Mouse (Mus musculus) megakaryocyte progenitor cell, adult 5-6 weeks (primary cell): Measurements from ENCODE around the gene Tent5b. TPM values are rescaled to one million over a fixed set of nuclear protein-coding genes. Genes with fewer than 3 reads are reported as not detected.
"Not testable (repeated sequence)": the region's sequence is repeated elsewhere in the genome, so short reads cannot be mapped to it uniquely, and the experiment has no call there.

Source experiments
- ATAC-seq: replicated peaks from 2 replicates; pipeline ENCODE4 v1.8.0; 2016; ENCODE audit warnings: mild to moderate bottlenecking, moderate TSS enrichment, inconsistent platforms; ENCODE audit not compliant: poor library complexity
- total RNA-seq, 2 experiments: library from RNA; stranded (forward) in 1 of 2; stranded (reverse) in 1 of 2; fragments of 157-497, 149-512 nt in 1 of 2; fragments of 200-1000 nt in 1 of 2; gene quantifications; 2 replicates each; pipeline versions ENCODE4 v1.2.3 to v1.2.4; 2015 to 2017

Tent5b gene
- total RNA-seq, 2 experiments from 2014 or later, result not detected

DNA sequence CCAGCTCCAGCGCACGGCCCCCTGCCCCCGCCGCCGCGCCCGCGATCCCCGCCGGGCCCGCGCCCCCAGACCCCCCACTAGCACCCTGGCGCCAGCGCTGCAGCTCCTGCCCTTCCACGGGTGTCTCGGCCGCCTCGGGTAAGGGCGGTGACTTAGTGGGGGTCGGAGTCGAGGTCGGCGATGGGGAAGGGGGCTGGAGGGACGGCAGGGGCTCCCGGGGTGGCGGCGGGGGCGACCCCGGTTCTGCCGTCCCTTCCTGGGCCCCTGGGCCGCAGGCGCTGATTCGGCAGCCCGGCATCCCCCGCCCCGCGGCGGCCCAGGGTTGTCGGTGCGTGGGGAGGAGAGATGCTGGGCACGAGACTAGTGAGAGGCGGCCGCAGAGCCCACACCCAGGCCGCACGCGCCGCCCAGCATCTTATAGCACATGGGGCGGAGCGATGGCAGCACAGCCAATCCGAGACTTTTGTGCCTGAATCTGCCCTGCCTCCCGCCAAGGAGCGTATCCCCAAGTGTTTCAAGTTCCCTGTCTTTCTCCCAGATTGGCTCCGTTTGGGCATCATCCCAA is 18.3 kb downstream of the Tent5b start, which contains the start of gene Trnp1:
Gene Trnp1, minus strand, starts transcription at position 391 of the 565 bp plus-strand sequence.
- peak; percentile 75 for ATAC-seq

- no peak for ATAC-seq
Measured at GRCm38 (mm10) chr4:133501514-133501913, 21.6 kb downstream of the Tent5b start.

DNA sequence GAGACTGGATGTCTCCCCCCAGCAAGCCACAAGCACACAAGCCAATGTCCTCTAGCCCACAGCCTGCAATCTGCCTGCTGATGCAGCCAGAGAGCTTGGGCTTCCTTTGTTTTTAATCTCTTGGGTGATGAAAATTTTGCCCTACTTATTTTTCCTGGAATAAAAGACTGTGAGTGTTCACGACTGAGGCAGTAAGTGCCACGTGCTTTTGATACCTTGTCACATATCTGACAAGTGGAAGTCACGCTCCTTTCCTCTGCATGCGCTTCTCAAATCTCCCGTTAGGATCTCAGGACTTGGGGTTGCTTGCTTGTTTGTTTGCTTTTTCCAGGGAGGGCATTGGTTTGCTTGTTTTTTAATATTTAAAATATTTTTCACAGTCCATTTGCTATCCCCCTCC is 24.4 kb downstream of the Tent5b start:
- ATAC-seq, result no peak

DNA sequence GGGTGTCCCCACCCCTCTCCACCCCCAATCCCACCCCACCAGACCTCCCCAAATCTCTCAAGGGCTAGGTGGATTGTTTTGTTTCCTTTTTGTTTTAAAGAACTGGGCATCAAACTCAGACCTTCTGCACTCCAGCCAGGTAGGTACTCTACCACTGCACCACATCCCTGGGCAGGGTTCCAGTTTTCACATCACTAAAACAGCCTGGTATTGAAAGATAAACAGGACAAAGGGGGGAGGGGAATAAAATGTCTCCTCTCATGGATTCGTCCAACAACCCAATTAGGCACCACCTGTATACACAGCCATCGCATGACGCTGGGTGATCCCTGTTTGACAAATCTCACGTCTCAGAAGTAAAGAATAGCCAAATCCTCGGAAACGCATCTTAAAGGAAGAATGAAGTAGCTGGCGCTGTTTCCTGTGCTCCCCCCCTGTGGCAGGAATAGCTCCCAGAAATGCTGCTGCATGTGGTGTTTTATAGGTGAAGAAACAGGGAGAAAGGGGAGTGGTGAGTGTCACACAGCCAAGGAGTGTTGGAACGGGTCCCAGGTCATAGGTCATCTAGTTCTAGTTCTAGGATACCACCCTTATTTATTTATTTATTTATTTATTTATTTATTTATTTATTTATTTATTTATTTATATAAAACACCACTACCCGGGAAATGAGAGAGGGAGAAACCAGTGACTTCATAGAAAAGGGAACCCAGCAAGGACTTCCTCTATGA is 25.0 kb downstream of the Tent5b start:
- no peak for ATAC-seq

- ATAC-seq, result peak; percentile 43; the same call in 1 of the 2 replicates
Measured at GRCm38 (mm10) chr4:133506573-133506972, 26.6 kb downstream of the Tent5b start.

DNA sequence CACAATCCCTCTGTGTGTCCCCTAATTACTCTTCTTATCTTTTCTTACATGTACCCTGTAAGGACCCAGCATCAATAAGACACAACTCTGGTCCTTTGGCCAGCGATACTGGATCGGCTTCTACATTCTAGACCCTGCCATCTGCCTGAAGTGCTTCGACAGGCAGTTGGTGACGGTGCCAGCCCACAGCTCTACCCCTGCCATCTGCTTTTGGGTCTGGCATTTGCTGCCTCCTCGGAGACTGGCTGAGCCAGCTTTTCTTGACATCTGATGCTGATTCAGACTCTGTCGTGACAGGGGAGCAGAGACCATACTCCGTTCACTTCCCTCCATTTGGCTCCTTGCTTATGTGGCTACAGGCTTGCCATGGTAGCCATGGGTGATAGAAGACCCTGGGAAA is 29.1 kb downstream of the Tent5b start:
- ATAC-seq, result no peak

- ATAC-seq, result no peak
Measured at GRCm38 (mm10) chr4:133511050-133511449, 31.1 kb downstream of the Tent5b start.

- not testable (repeated sequence) for ATAC-seq
Measured at GRCm38 (mm10) chr4:133512511-133512910, 32.6 kb downstream of the Tent5b start.

DNA sequence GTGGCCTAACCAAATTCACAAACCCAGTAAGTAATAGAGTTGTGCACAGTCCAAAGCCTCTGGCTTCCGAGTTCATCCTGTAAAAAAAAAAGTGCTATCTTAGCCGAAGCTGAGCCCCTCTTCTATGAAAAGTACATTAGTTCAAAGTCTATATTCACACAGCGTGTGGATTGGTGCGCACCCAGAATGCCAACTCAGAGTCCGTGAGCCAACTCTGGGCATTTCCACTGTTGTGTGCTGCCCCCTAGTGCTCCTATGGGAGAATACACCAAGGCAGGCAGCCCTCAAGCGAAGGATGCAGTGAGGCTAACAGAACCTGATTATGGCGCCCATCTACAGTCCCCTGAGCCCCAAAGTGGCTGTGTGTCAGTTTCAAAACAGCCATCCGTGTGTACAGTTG is 33.0 kb downstream of the Tent5b start:
- peak; percentile 98 for ATAC-seq

- ATAC-seq, result no peak
Measured at GRCm38 (mm10) chr4:133518601-133519368, 38.9 kb downstream of the Tent5b start, which contains the start of gene Kdf1. Gene Kdf1, plus strand, starts transcription at chr4:133518963.

GRCm38 (mm10) chr4:133519369-133519665 is 39.4 kb downstream of the Tent5b start:
- ATAC-seq, result no peak

DNA sequence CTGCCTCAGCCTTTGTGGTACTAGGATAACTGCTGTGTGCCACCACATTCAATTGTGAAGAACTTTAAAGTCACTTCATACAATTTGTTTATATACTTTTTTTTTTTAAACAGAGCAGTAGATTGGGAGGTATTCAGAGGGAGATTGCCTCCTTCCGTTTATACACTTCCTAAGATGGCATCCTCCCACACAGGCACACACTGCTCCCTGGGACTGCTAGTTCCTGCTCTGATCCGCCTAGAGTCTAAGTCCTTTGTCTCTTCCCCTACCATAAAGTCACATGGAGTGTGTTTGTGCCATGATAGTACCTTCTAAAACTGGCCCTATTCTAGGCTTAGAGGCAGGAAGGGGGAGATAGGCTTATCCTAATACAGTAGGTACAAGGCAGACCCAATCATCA is 41.6 kb downstream of the Tent5b start:
- ATAC-seq, result no peak

DNA sequence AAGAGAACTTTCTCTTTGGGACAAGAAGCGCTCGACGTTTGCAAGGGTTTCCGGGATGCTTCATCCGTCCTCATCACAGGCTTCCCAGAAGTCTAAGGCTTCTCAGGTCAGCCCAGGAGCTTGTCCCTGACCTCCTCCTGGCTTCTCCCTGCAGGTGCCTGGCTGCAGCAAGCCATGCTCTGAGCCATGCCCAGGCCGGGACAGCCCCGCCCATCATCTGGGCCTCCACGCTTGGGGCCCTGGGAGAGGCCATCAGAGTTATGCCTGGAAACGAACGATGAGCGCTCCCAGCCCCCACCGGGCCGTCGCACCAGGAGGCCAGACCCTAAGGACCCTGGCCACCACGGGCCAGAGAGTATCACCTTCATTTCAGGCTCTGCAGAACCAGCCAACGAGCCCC is 47.9 kb downstream of the Tent5b start:
- no peak for ATAC-seq

GRCm38 (mm10) chr4:133532777-133533176 is 52.8 kb downstream of the Tent5b start:
- no peak for ATAC-seq

- no peak for ATAC-seq
Measured at GRCm38 (mm10) chr4:133536081-133536480, 56.1 kb downstream of the Tent5b start.

DNA sequence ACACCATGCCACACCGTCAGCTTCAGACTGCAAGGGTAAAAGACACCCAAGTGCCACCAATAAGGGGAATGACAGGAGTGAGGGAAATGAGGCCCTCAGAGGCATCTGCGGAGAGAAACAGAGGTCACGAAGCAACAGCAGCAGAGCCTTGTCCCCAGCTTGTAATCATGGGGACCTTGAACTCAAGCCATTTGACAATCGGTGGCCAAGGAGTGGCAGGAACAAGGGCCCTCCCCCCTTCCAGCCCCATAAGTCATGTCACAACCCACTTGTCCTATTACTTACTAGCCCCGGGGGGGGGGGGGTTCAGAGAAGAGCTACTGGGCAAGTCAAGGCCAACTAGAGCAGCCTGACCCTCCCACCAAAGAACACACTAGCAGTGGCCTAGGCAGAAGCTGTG is 56.7 kb downstream of the Tent5b start:
- no peak for ATAC-seq

Other genes with a start within 250 kb of the Tent5b start
- 3.6 and 4.6 TPM in 2 replicates for gene Map3k6, start 239.3 kb upstream of the Tent5b start, total RNA-seq (2015)
- gene Map3k6, start 239.3 kb upstream of the Tent5b start, total RNA-seq (2017), result 0.87 and 6.1 TPM in 2 replicates
- gene Sytl1, start 217.0 kb upstream of the Tent5b start, total RNA-seq (2015), result 1.9 and 2.0 TPM in 2 replicates
- 3.9 and 5.2 TPM in 2 replicates for gene Sytl1, start 217.0 kb upstream of the Tent5b start, total RNA-seq (2017)
- 43.2 and 50.8 TPM in 2 replicates for gene Tmem222, start 202.3 kb upstream of the Tent5b start, total RNA-seq (2015)
- gene Tmem222, start 202.3 kb upstream of the Tent5b start, total RNA-seq (2017), result 17.4 TPM in 2 replicates
- 10.3 and 10.6 TPM in 2 replicates for gene Wdtc1, start 126.7 kb upstream of the Tent5b start, total RNA-seq (2015)
- 7.6 and 8.7 TPM in 2 replicates for gene Wdtc1, start 126.7 kb upstream of the Tent5b start, total RNA-seq (2017)
- gene Slc9a1, start 110.4 kb upstream of the Tent5b start, total RNA-seq (2015), result 15.1 and 16.1 TPM in 2 replicates
- gene Slc9a1, start 110.4 kb upstream of the Tent5b start, total RNA-seq (2017), result 6.3 and 7.3 TPM in 2 replicates
- gene Trnp1, start 18.4 kb downstream of the Tent5b start, total RNA-seq (2015), result not detected in 2 replicates
- not detected in 2 replicates for gene Trnp1, start 18.4 kb downstream of the Tent5b start, total RNA-seq (2017)
- not detected in 2 replicates for gene Kdf1, start 38.8 kb downstream of the Tent5b start, total RNA-seq (2015)
- not detected in 2 replicates for gene Kdf1, start 38.8 kb downstream of the Tent5b start, total RNA-seq (2017)
- 181 and 191 TPM in 2 replicates for gene Nudc, start 65.9 kb downstream of the Tent5b start, total RNA-seq (2015)
- gene Nudc, start 65.9 kb downstream of the Tent5b start, total RNA-seq (2017), result 289 and 309 TPM in 2 replicates
- gene Nr0b2, start 73.2 kb downstream of the Tent5b start, total RNA-seq (2015), result 2.9 and 3.1 TPM in 2 replicates
- 0.54 and 2.7 TPM in 2 replicates for gene Nr0b2, start 73.2 kb downstream of the Tent5b start, total RNA-seq (2017)
- gene Gpatch3, start 94.6 kb downstream of the Tent5b start, total RNA-seq (2015), result 1.6 and 2.9 TPM in 2 replicates
- 14.9 and 28.7 TPM in 2 replicates for gene Gpatch3, start 94.6 kb downstream of the Tent5b start, total RNA-seq (2017)
- gene Gpn2, start 104.2 kb downstream of the Tent5b start, total RNA-seq (2015), result 17.1 and 21.6 TPM in 2 replicates
- 17.5 and 22.2 TPM in 2 replicates for gene Gpn2, start 104.2 kb downstream of the Tent5b start, total RNA-seq (2017)
- gene Sfn, start 122.0 kb downstream of the Tent5b start, total RNA-seq (2015), result 3.6 and 3.7 TPM in 2 replicates
- gene Sfn, start 122.0 kb downstream of the Tent5b start, total RNA-seq (2017), result 2.9 and 4.7 TPM in 2 replicates
- 16.2 and 27.0 TPM in 2 replicates for gene Zdhhc18, start 170.0 kb downstream of the Tent5b start, total RNA-seq (2015)
- gene Zdhhc18, start 170.0 kb downstream of the Tent5b start, total RNA-seq (2017), result 7.8 and 11.5 TPM in 2 replicates
- 5.1 and 8.5 TPM in 2 replicates for gene Pigv, start 192.5 kb downstream of the Tent5b start, total RNA-seq (2015)
- gene Pigv, start 192.5 kb downstream of the Tent5b start, total RNA-seq (2017), result 5.0 and 5.2 TPM in 2 replicates